Mouse (Mus musculus) MEL-GATA-1-ER (cell line): ENCODE data around the gene 4930544D05Rik.

ENCODE experiments used
- DNase-seq: peaks from one replicate; pipeline ENCODE4 v3.0.0-alpha.2; 2012; ENCODE audit warnings: low read depth; ENCODE audit errors: extremely low read depth

The 4930544D05Rik gene

DNA sequence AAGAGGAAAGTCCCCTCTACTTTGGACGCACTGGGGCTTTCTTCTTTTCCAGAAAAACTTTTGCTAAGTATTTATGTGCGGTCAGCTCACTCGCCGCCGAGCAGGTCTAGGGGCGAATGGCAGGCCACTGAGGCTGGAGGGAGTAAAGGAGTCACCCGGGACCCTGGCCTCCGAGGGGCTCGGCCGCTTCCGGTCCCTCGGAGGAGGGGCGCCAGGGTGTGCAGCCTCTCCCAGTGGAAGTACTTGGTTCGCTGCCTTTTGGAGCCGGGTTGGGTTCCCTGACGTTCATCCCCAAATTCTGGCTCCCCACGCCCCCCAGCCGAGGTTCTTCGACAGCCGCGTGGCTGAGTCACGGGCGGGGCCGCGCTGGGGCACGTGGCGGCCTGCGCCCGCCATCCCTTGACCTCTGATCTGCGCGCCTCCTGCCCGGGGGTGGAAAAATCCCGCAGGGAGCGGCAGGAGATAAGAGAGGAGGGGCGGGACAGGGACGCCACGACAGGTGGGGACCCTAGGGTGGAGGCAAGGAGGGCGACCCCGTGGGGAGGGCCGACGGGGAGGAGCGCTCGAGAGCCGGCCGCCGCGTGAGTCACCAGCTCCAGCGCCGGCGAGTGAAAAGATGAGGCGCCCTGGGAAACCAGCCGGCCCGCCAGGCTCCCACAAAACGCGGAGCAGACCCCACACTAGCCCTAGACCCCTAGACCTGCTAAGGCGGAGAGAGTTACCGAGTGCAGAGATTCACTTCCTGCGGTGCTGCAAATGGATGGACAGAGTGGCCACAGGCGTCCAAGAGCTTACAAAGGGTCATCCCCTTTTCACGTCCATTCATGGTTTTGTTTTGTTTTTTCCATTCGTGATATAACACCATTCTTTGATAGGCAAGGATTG is 40.2 kb downstream of the 4930544D05Rik start:
- no peak for DNase-seq

DNA sequence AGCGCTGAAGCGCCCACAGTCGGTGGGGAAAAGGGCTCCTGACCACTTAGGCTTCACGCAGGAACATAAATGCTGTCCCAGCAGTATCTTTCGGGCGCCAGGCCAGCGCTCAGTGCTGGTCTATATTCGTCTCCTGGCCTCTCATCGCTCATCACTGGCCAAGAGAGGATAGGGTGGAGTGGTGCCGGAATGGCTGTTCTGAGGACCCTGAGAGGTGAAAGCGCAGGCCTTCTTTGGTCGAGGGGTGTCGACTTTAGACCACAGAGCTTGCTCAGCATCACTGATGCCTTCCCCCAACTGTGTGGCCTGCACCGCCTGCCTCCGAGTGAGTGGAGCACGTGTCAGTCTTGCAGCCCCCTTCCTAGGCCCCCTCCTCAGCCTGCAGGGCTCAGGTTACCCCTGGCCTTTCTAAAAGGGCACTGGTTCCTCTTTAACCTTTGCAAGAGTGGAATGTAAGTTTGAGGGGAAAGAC is 40.8 kb downstream of the 4930544D05Rik start:
- DNase-seq = no peak

- no peak for DNase-seq
Observed at GRCm38 (mm10) chr11:70656964-70657363, 41.3 kb downstream of the 4930544D05Rik start, which contains the start of gene Eno3. Gene Eno3 (plus strand): TSS chr11:70657202.

DNA sequence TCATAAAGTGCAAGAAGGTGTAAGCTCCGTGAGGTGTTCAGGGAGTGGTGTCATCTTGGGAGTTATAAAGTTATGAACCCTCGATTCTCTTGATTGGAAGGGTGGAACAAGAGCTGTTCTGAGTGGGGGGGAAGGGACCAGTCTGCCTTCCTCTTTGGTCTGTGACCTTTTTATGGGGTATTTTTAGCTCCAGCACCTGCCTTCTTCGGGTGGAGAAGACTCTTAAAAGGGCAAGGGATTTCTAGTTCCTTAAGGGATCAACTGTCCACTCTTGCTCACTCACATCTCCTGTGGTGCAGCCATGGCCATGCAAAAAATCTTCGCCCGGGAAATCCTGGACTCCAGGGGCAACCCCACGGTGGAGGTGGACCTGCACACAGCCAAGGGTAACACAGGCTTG is 41.9 kb downstream of the 4930544D05Rik start:
- no peak for DNase-seq

GRCm38 (mm10) chr11:70657991-70658390 is 42.3 kb downstream of the 4930544D05Rik start:
- DNase-seq = no peak

GRCm38 (mm10) chr11:70658521-70658920 is 42.9 kb downstream of the 4930544D05Rik start:
- no peak for DNase-seq

- DNase-seq = no peak
Observed at GRCm38 (mm10) chr11:70658942-70659341, 43.3 kb downstream of the 4930544D05Rik start.

DNA sequence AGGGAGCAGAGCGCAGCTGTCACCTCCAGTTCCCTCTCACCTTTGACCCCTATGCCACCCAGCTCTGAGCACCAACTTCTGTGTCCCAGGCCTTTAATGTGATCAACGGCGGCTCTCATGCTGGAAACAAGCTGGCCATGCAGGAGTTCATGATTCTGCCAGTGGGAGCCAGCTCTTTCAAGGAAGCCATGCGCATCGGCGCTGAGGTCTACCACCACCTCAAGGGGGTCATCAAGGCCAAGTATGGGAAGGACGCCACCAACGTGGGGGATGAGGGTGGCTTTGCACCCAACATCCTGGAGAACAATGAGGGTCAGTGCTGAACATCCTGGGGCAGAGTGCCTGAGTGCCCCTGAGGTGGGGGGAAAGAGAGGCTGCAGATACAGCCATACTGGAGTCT is 44.9 kb downstream of the 4930544D05Rik start:
- DNase-seq = no peak

DNA sequence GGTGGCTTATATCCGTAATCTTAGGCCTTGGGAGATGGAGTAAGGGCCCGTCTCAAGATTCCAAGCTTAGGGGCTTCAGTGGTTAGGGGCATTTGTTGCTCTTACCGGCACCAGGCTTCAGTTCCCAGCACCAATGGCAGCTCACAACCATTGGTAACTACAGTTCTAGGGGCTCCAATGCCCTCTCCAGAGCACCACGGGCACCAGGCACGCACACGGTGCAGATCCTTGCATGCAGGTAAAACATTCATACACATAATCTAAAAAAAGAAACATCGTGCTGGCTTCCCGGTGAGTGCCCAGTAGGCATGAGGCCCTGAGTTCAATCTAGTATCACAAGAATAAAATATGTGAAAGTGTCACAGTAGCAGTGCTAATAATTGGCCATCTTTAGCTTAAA is 47.5 kb downstream of the 4930544D05Rik start:
- no peak for DNase-seq

GRCm38 (mm10) chr11:70663957-70664356 is 48.3 kb downstream of the 4930544D05Rik start:
- no peak for DNase-seq

DNA sequence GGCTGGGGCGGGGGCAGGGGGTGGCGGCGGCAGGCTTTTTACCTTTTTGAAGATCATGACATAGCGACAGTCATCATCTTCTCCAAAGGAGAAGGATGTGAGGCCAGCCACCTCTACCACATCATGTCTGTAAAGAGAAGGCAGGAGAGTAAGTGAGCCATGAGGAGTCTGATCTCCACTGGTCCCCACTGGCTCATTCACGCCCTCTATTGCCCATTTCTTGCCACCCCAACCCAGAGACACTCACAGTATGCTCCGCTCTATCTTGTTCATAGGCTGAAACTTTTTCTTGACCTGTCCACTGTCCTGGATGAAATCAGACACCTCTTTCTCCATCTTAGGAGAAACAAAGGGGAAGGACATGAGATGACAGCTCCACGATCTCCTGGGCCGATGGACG is 49.1 kb downstream of the 4930544D05Rik start:
- DNase-seq = no peak
